Mouse (Mus musculus): ENCODE data around the gene Hist2h2aa2. TPM values are rescaled to one million over a fixed set of nuclear protein-coding genes. Genes with fewer than 3 reads are reported as not detected.

The Hist2h2aa2 gene
- total and polyA plus RNA-seq, 3 experiments, result 18.4 to 11,232 TPM; not detected in 1

DNA sequence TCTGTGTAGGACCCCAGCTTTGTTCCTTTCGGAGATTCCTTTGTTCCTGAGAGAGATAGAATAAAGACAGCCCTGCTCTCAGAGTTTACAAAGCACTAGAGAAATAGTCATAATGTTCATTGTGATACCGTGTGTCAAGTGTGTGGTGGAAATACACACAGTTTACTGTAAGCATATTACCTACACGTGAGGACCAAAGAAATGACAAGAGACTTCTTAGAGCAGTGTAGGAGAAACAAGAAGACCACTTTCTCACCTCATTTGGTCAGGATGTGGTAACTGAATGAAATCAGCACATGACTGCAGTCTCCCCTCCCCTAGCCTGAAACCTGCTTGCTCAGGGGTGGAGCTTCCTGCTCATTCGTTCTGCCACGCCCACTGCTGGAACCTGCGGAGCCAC is 41.9 kb downstream of the Hist2h2aa2 start (continued):
- TF ChIP-seq MYB (IDR thresholded peaks at IDR 0.05; ENCODE audit: low read depth, low read length) (no peak), MAZ (IDR thresholded peaks at IDR 0.05; ENCODE audit: low read depth, low read length) (0 out of 2 replicates have a peak, but pooled peaks have one; percentile 41)

DNA sequence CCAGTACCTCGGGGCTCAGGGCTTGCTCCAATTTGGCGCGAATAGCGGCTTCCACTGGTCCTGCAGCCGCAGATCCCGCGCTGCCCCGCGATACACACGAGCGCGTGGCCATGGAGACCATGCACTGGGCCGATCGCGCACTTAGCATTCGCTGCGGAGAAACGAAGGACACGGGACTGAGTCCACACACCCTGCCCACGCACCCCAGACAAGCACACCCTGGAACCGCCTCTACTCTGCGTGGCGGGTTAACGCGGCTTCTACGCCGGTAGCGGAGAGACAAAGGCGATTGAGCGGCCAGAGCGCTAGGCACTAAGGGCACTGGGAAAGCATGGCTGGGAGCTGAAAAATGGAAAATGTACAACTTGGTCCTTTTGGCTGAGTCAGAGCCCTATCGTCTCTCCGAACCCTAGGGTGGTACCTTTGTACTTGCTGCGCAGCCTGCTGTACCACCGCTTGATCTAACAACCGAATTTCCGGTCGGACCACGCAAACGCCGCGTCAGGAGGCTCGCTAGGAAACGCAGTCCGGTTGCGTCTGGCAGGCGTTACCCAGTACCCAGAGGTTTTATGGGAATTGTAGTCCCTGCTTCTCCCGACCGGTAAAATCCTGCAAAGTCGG is 42.8 kb downstream of the Hist2h2aa2 start:
- H3K4me1 ChIP-seq (ENCODE audit: control insufficient read depth in 1 of 2, insufficient read depth in 2 of 2, low read length in 2 of 2), result peaks cover 12 to 22% of the 10 kb centered on the region in 2 experiments
- H3K9ac ChIP-seq (ENCODE audit: control insufficient read depth, low read depth, low read length, poor library complexity, severe bottlenecking), result peak overlapping the region; percentile 79
- H3K79me2 ChIP-seq (ENCODE audit: control insufficient read depth, insufficient read depth, low read length, poor library complexity), result peaks cover 9% of the 10 kb centered on the region; the same call in 1 of the 2 replicates
- no peaks in the 10 kb centered on the region for H3K9me3 ChIP-seq (replicated peaks; ENCODE audit: insufficient read depth, low read length)
- peak; percentile 99 for DNase-seq (ENCODE audit: low read depth, low spot score)
- peaks cover 0 to 16% of the 10 kb centered on the region in 2 experiments; a peak in 2 of 4 replicates for H3K36me3 ChIP-seq (ENCODE audit: control insufficient read depth in 1 of 2, insufficient read depth in 2 of 2, low read length in 2 of 2)
- peak overlapping the region; percentile 87 for H3K27ac ChIP-seq (ENCODE audit: control insufficient read depth, low read depth, low read length)
- H3K4me3 ChIP-seq (ENCODE audit: control insufficient read depth in 1 of 2, insufficient read depth in 1 of 2, low read depth in 2 of 2, low read length in 2 of 2), result peak overlapping the region; percentile 60 to 61
- H3K27me3 ChIP-seq (ENCODE audit: control insufficient read depth in 1 of 2, insufficient read depth in 2 of 2, low read length in 2 of 2), result no peaks in the 10 kb centered on the region
- TF ChIP-seq GABPA (IDR thresholded peaks at IDR 0.05; ENCODE audit: low read depth, low read length), result no peak
- TF ChIP-seq NELFE (IDR thresholded peaks at IDR 0.05; ENCODE audit: low read depth, low read length), result peak; percentile 100
- TF ChIP-seq MAFK (IDR thresholded peaks at IDR 0.05; ENCODE audit: borderline replicate concordance, low read depth, low read length), result no peak; the same call in 1 of the 2 replicates
- peak; percentile 100 for TF ChIP-seq HCFC1 (IDR thresholded peaks at IDR 0.05; ENCODE audit: low read depth, low read length)
- no peak for TF ChIP-seq ZKSCAN1 (IDR thresholded peaks at IDR 0.05; ENCODE audit: low read depth, low read length)
- TF ChIP-seq RAD21 (IDR thresholded peaks at IDR 0.05; ENCODE audit: low read depth, low read length), result no peak
- TF ChIP-seq USF1 (IDR thresholded peaks at IDR 0.05; ENCODE audit: low read depth, low read length), result peak; percentile 52
- TF ChIP-seq CHD2 (IDR thresholded peaks at IDR 0.05; ENCODE audit: low read length), result peak; percentile 83
- TF ChIP-seq JUND (IDR thresholded peaks at IDR 0.05; ENCODE audit: low read depth, low read length), result no peak
- peak in 1 of 2 experiments; percentile 52; a peak in 2 of 4 replicates for TF ChIP-seq EP300 (IDR thresholded peaks at IDR 0.05; ENCODE audit: low read depth in 1 of 2, low read length in 2 of 2)
- TF ChIP-seq KAT2A (conservative IDR thresholded peaks at IDR 0.05; ENCODE audit: low read depth, low read length), result peak; percentile 96
- 0 out of 2 replicates have a peak, but pooled peaks have one; percentile 60 for TF ChIP-seq RCOR1 (IDR thresholded peaks at IDR 0.05; ENCODE audit: low read depth, low read length)
- TF ChIP-seq USF2 (IDR thresholded peaks at IDR 0.05; ENCODE audit: borderline replicate concordance in 1 of 2, insufficient read depth in 1 of 2, low read depth in 1 of 2, low read length in 2 of 2), result no peak
- TF ChIP-seq SMC3 (IDR thresholded peaks at IDR 0.05; ENCODE audit: low read depth, low read length), result peak; percentile 16; the same call in 1 of the 2 replicates
- peak; percentile 21; the same call in 1 of the 2 replicates for TF ChIP-seq GATA1 (IDR thresholded peaks at IDR 0.05; ENCODE audit: low read depth, low read length)
- peak; percentile 96 for TF ChIP-seq ZMIZ1 (IDR thresholded peaks at IDR 0.05; ENCODE audit: low read depth, low read length)
- TF ChIP-seq MYB (IDR thresholded peaks at IDR 0.05; ENCODE audit: low read depth, low read length), result peak; percentile 33; the same call in 1 of the 2 replicates
- peak; percentile 94 for TF ChIP-seq CHD1 (IDR thresholded peaks at IDR 0.05; ENCODE audit: low read depth, low read length)
- no peak for TF ChIP-seq TAL1 (IDR thresholded peaks at IDR 0.05; ENCODE audit: low read length)
- TF ChIP-seq UBTF (IDR thresholded peaks at IDR 0.05; ENCODE audit: borderline replicate concordance, insufficient read depth, low read depth, low read length), result no peak
- TF ChIP-seq E2F4 (IDR thresholded peaks at IDR 0.05; ENCODE audit: borderline replicate concordance, low read depth, low read length), result peak; percentile 78; the same call in 1 of the 2 replicates
- peak; percentile 90 for TF ChIP-seq MAX (IDR thresholded peaks at IDR 0.05; ENCODE audit: low read length)
- peak; percentile 96; the same call in 1 of the 2 replicates for TF ChIP-seq POLR2AphosphoS5 (IDR thresholded peaks at IDR 0.05; ENCODE audit: borderline replicate concordance, low read depth, low read length)
- TF ChIP-seq TBP (IDR thresholded peaks at IDR 0.05; ENCODE audit: low read depth, low read length), result peak; percentile 97
- TF ChIP-seq ETS1 (IDR thresholded peaks at IDR 0.05; ENCODE audit: low read depth, low read length), result peak; percentile 74; the same call in 1 of the 2 replicates
- no peak for TF ChIP-seq ZNF384 (IDR thresholded peaks at IDR 0.05; ENCODE audit: low read depth, low read length)
- TF ChIP-seq CTCF (IDR thresholded peaks at IDR 0.05 in 2 of 3, conservative IDR thresholded peaks at IDR 0.05 in 1 of 3; ENCODE audit: control insufficient read depth in 1 of 3, insufficient read depth in 1 of 3, low read depth in 2 of 3, low read length in 3 of 3, poor library complexity in 1 of 3, severe bottlenecking in 1 of 3), result no peak
- peak; percentile 83 for TF ChIP-seq MXI1 (IDR thresholded peaks at IDR 0.05; ENCODE audit: low read depth, low read length)
- TF ChIP-seq NRF1 (IDR thresholded peaks at IDR 0.05; ENCODE audit: insufficient read depth, low read depth, low read length, poor library complexity, severe bottlenecking), result peak; percentile 69
- TF ChIP-seq SIN3A (IDR thresholded peaks at IDR 0.05; ENCODE audit: low read length), result peak; percentile 97
- TF ChIP-seq MEF2A (IDR thresholded peaks at IDR 0.05; ENCODE audit: extremely low read depth, insufficient replicate concordance, low read depth, low read length, poor library complexity, severe bottlenecking), result no peak
- 0 out of 2 replicates have a peak, but pooled peaks have one; percentile 59 for TF ChIP-seq MAZ (IDR thresholded peaks at IDR 0.05; ENCODE audit: low read depth, low read length)
- peak; percentile 96 for TF ChIP-seq MYC (IDR thresholded peaks at IDR 0.05; ENCODE audit: low read depth, low read length)

All from MEL (cell line).